Mouse (Mus musculus) bone marrow, adult 2 months (tissue): ENCODE results near the gene Zfp598. TPM values are rescaled to one million over a fixed set of nuclear protein-coding genes. Genes with fewer than 3 reads are reported as not detected.

Experiments used
- H3K27ac ChIP-seq: fragments of 200-500 bp; 2 replicates; pipeline ENCODE4 v1.5.1; 2012; ENCODE audit warnings: low read depth, mild to moderate bottlenecking, control low read depth, inconsistent platforms, low read length; ENCODE audit not compliant: control insufficient read depth, poor library complexity, insufficient read depth
- H3K4me1 ChIP-seq: fragments of 200-500 bp; 2 replicates; pipeline ENCODE4 v1.6.1; 2011; ENCODE audit warnings: low read length; ENCODE audit not compliant: control insufficient read depth, insufficient read depth
- H3K4me3 ChIP-seq: fragments of 200-500 bp; replicated peaks from 2 replicates; pipeline ENCODE3; 2011; ENCODE audit warnings: mild to moderate bottlenecking, low read depth, low read length, control low read depth; ENCODE audit not compliant: control insufficient read depth
- CTCF ChIP-seq: fragments of 200-500 bp; IDR thresholded peaks from 2 replicates; pipeline ENCODE4 v1.5.1; 2011; ENCODE audit warnings: low read length, control low read depth; ENCODE audit not compliant: control insufficient read depth, insufficient read depth
- POLR2A ChIP-seq: fragments of 200-500 bp; IDR thresholded peaks from 2 replicates; pipeline ENCODE4 v1.6.1; 2011; ENCODE audit warnings: low read depth, mild to moderate bottlenecking, control low read depth, low read length, borderline replicate concordance; ENCODE audit not compliant: control insufficient read depth
- WGBS: fragments of 180-500 bp; shearing (Covaris S2); methylation state at CpG from one replicate; pipeline ENCODE4 v1.1.7; 2018; 5-methylcytosine and 5-hydroxymethylcytosine counted together
- polyA plus RNA-seq: library from polyadenylated mRNA; stranded (reverse); fragments of >200 nt; gene quantifications from 2 replicates; pipeline ENCODE4 v1.2.4, GENCODE M21; 2011; ENCODE audit warnings: low replicate concordance; ENCODE audit not compliant: missing spikeins, insufficient read depth, insufficient read length

Gene Zfp598
- polyA plus RNA-seq, 1 experiment: 29.3 TPM

DNA sequence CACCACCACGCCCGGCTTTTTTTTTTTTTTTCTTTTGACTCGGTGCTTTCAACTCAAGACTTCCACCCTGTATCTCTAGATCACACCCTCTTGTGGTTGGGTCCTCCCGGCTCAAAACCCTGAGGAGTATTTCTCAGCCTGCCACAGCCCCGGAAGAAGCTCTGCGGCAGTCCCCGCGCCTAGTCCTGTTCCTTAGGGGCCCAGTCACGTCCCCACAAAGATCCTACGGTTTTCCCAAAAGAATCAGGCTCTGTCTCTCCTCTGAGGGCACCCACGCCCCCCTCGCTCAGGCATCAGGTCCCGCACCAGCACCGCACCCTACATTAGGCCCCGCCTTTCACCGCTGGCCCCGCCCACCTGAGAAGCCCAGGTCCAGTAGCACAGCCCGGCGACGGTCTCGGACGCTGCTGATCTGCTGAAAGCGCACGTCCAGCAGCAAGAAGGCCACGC is 17.7 kb downstream of the Zfp598 start:
- WGBS: under 1% methylated on average over 25 of the region's 25 CpGs
- Histone ChIP-seq H3K4me1 (no peaks in the 10 kb centered on the region), H3K27ac (no peak overlapping the region), H3K4me3 (peak overlapping the region; percentile 62)
- TF ChIP-seq CTCF: no peak

DNA sequence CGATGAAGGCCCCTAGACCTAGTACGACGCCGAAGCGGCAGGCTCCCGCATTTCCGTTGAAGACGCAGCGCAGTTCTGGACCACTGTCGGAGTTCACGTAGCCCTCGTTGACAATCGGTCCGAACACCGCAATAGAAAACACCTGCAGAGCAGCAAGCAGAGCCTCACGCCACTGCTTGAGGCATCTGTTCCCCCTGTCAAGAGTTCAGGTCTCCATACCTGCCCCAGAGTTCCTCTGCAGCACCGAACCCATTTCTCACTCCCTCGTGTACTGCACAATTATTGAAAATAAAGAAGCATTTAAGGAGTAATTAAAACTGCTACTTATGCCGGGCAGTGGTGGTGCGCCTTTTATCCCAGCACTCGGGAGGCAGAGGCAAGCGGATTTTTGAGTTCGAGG is 18.1 kb downstream of the Zfp598 start:
- H3K4me1 ChIP-seq: no peaks in the 10 kb centered on the region
- no peak overlapping the region for H3K27ac ChIP-seq
- 20% methylated on average over 23 of the region's 23 CpGs for WGBS
- no peak for TF ChIP-seq POLR2A
- TF ChIP-seq CTCF: no peak
- peak overlapping the region; percentile 62 for H3K4me3 ChIP-seq

- Histone ChIP-seq H3K4me1 (no peaks in the 10 kb centered on the region), H3K27ac (no peak within 1 kb of the TSS), H3K4me3 (no peak within 1 kb of the TSS)
- WGBS: 3% methylated on average over 55 of the region's 55 CpGs
- no peak for TF ChIP-seq CTCF
Measured at GRCm38 (mm10) chr17:24689251-24690081, 20.0 kb downstream of the Zfp598 start, which contains the start of gene Syngr3. Gene Syngr3, minus strand, starts transcription at chr17:24689955.

GRCm38 (mm10) chr17:24692385-24692784 is 22.9 kb downstream of the Zfp598 start:
- H3K4me3 ChIP-seq: no peak overlapping the region
- WGBS: 45% methylated on average over 5 of the region's 5 CpGs
- no peaks in the 10 kb centered on the region; the same call in 1 of the 2 replicates for H3K4me1 ChIP-seq
- TF ChIP-seq CTCF: no peak
- no peak overlapping the region for H3K27ac ChIP-seq

DNA sequence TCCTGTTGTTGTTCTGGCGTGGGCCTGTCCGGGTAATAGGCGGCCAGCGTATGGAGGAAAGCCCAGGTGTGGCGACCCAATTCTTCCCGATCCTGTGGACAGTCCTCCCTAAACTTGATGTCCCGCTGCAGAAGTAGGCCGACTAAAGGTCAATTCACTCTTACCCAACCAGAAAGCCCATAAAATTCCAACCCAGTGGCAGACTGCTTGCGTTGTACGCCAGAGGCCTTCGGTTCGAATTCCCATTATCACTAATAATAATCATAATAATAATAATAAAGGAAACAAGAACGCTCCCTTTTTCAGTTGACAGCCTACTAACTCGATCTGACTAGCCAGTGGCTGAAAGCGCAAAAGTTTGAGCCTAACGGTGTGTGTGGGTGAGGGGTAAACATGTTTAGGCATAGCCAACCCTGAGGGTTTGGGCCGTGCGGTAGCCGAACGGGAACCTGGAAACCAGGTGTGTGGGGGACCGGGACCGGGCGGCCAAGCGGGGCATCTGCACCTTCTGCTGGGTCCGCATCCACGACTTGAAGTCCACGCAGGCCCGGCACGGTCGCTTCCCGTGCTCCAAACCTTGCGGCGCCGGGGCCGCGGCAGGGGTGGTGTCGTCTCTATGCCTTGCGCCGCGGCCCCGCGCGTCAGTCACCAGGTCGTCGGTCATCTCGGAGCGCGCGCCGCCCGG is 26.0 kb downstream of the Zfp598 start:
- peak overlapping the region; percentile 83 for H3K27ac ChIP-seq
- 17% methylated on average over 51 of the region's 51 CpGs for WGBS

GRCm38 (mm10) chr17:24696011-24696697 is 26.7 kb downstream of the Zfp598 start, which contains the start of the genes Gfer and Noxo1:
Gene Gfer, minus strand, starts transcription at chr17:24696156.
Gene Noxo1, plus strand, starts transcription at chr17:24696234.
- TF ChIP-seq CTCF (0 out of 2 replicates have a peak, but pooled peaks have one; percentile 8), POLR2A (peak; percentile 62; the same call in 1 of the 2 replicates)
- peak within 1 kb of the TSS; percentile 83 for H3K27ac ChIP-seq
- H3K4me1 ChIP-seq: no peaks in the 10 kb centered on the region; the same call in 1 of the 2 replicates
- H3K4me3 ChIP-seq: peak within 1 kb of the TSS; percentile 95
- under 1% methylated on average over 76 of the region's 76 CpGs for WGBS

More for the DNA sequence above, 26.0 kb downstream of the Zfp598 start:
- Histone ChIP-seq H3K4me1 (no peaks in the 10 kb centered on the region; the same call in 1 of the 2 replicates), H3K4me3 (peak overlapping the region; percentile 69)
- TF ChIP-seq CTCF (no peak), POLR2A (no peak)

DNA sequence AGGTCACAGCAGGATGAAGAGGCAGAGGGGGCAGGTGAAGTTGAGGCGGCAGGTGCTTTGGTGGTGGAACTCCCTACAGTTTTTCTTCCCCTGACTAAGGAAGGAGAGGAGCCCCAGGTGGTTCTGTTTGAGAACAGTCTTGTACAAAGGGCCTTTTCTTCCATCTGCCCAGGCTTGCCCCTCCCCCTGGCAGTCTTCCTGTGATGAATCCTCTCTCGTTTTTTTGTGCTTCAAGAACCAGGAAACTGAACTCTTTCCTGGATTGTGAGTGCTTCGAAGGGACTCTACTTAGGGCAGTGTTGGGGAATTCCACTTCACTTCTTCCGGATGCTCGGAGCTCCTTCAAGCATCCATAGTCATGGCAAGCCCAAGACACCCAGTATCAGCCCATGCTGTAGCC is 28.5 kb downstream of the Zfp598 start:
- Histone ChIP-seq H3K4me3 (no peak overlapping the region), H3K4me1 (no peaks in the 10 kb centered on the region; the same call in 1 of the 2 replicates), H3K27ac (no peak overlapping the region)
- TF ChIP-seq POLR2A (no peak), CTCF (no peak)
- WGBS: 48% methylated on average over 5 of the region's 5 CpGs

- 86% methylated on average over 9 of the region's 9 CpGs for WGBS
- Histone ChIP-seq H3K4me3 (no peak overlapping the region), H3K4me1 (no peaks in the 10 kb centered on the region; the same call in 1 of the 2 replicates), H3K27ac (no peak overlapping the region)
- TF ChIP-seq POLR2A (no peak), CTCF (no peak)
Measured at GRCm38 (mm10) chr17:24698715-24699114, 29.2 kb downstream of the Zfp598 start.
